Mouse (Mus musculus) gastrocnemius, postnatal 14 days (tissue): ENCODE data around the gene Hist2h2aa2. TPM values are rescaled to one million over a fixed set of nuclear protein-coding genes. Genes with fewer than 3 reads are reported as not detected.
"Not testable (repeated sequence)": the region's sequence is repeated elsewhere in the genome, so short reads cannot be mapped to it uniquely, and the experiment has no call there.

Experiments
- DNase-seq: peaks from one replicate; pipeline ENCODE4 v3.0.0; 2021; ENCODE audit warnings: mixed read lengths
- intact Hi-C: fragments of 180-260 bp; cut with DNase I; formaldehyde crosslinking; loops from one replicate; pipeline ENCODE4 v1.15.1; 2025; ENCODE audit warnings: low total_unique reads
- long read RNA-seq, 2 experiments: library from polyadenylated mRNA; stranded (forward); transcript quantifications; one replicate each; pipeline ENCODE4 v2.0.0; 2021
- total RNA-seq, 2 experiments: library from RNA; stranded (reverse); gene quantifications; 2 replicates each; pipeline ENCODE4 v1.2.3; 2021

Gene Hist2h2aa2
- total RNA-seq = 100 to 1,000 TPM; 353 to 418 TPM
- long read RNA-seq, experiment 1, transcript Hist2h2aa2-201 (1 exons, 528 nt) = major isoform, 38 of 38 reads
- long read RNA-seq, experiment 1, partial matches to known transcripts = 0 of 38 reads
- long read RNA-seq, experiment 1, other reads (novel, unspliced or antisense) = 0 of 38 reads
- long read RNA-seq, experiment 2, transcript Hist2h2aa2-201 (1 exons, 528 nt) = major isoform, 39 of 39 reads
- long read RNA-seq, experiment 2, partial matches to known transcripts = 0 of 39 reads
- long read RNA-seq, experiment 2, other reads (novel, unspliced or antisense) = 0 of 39 reads

DNA sequence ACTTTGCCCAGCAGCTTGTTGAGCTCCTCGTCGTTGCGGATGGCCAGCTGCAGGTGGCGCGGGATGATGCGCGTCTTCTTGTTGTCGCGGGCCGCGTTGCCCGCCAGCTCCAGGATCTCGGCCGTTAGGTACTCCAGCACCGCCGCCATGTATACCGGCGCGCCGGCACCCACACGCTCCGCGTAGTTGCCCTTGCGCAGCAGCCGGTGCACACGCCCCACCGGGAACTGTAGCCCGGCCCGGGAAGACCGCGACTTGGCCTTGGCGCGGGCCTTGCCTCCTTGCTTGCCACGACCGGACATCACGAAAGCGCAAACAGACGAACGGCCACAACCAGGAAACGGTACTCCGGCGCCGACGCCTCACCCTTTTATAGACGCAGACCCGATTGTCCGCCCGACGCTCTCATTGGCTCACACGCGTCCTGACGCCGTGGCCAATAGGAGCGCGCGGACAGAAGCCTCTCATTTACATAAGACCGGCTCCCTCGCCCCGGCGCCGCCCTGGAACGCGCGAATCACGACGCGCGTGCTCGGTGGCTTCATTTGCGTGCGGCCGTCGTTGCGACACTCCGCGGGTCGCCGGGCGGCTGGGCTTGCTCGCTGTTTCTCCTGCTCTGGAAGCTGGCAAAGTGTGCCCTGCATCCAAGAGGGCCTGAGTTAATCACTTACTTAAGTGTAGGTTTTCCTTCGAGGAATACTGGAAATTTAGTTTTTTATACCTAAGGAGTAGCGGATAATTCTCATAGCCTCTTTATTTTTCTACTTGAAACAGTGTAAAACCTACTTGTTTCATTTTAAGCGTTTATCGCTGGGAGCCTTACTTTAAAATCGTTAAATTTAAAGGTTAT is at the start of gene Hist2h2aa2:
TSS of gene Hist2h2aa2 (minus strand) at position 328 of the 850 bp plus-strand sequence.
- DNase-seq = peak; percentile 93
- intact Hi-C loops = loop anchor here (10.0 kb wide), 1 partner anchor 165 kb away; no protein-coding TSS in a partner anchor

DNA sequence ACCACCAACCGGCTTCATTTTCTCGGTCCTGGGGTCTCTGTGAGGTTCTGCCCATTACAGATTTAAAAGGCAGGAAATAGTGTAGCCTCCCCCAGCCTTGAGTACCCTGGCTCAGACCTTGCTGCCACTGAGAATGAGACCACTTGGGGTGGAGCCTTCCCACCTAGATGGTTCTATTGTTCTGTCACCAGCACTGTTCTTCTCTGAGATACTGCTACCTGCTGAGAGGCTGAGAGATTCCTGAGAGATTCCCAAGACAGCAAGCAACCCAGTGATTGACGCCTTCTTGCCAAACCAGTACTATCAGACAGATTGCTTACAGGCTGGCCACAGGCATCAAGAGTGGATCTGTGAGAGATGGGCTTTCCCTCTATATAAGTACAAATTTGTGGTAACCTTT is 49.1 kb upstream of the Hist2h2aa2 start:
- intact Hi-C loops = no loop called here
- no peak for DNase-seq

DNA sequence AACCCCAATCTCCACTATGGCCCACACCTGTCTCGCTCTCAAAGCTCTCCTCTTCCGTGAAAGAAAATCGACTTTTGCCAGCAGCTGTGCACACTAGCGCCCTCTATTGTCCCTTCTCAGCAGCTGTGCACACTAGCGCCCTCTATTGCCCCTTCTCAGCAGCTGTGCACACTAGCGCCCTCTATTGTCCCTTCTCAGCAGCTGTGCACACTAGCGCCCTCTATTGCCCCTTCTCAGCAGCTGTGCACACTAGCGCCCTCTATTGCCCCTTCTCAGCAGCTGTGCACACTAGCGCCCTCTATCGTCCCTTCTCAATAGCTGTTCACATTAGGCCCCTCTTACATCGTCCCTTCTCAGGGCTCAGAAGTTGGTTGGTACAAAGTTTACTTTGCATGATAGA is 47.3 kb upstream of the Hist2h2aa2 start:
- DNase-seq, intact Hi-C loops: not testable (repeated sequence)

DNA sequence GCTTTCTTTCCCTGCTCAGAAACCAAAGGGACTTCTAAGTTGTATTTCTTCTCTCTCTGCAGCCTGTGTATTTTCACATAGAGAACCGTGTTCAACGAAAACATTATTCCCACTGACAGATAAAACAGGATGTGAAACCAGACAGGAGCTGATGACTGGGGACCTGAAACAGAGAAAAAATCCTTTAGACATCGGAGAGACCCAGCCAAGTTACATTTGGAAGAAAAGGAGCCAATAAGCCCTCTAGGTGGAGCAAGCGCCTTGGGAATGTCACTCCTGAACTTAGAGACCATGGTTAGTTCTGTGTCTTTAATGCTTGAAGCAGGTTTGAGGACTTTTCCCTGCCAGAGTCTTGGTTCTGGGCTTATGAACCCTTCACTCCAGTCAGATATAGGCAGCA is 44.4 kb upstream of the Hist2h2aa2 start:
- no peak for DNase-seq
- intact Hi-C loops = loop anchor here (5.0 kb wide), 1 partner anchor 158 kb away; no protein-coding TSS in a partner anchor

DNA sequence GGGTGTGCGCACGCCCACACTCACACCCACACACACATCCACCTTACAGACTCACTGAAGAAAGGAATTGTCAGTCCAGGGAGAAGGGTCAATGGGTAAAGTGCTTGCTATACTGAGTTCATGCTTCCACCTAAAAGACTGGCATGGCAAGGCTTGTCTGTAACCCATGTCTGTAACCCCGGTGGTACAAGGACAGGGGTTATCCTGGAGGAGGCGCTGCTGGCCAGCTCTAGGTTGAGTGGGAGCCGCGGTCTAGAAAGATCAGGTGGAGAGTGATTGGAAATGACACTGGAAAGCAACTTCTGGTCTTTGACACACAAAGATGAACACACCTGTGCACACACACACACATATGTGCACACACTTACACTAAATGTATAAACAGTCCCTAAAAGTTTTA is 40.6 kb upstream of the Hist2h2aa2 start:
- DNase-seq = no peak
- intact Hi-C loops = loop anchor here (5.0 kb wide), 1 partner anchor 162 kb away; no protein-coding TSS in a partner anchor

DNA sequence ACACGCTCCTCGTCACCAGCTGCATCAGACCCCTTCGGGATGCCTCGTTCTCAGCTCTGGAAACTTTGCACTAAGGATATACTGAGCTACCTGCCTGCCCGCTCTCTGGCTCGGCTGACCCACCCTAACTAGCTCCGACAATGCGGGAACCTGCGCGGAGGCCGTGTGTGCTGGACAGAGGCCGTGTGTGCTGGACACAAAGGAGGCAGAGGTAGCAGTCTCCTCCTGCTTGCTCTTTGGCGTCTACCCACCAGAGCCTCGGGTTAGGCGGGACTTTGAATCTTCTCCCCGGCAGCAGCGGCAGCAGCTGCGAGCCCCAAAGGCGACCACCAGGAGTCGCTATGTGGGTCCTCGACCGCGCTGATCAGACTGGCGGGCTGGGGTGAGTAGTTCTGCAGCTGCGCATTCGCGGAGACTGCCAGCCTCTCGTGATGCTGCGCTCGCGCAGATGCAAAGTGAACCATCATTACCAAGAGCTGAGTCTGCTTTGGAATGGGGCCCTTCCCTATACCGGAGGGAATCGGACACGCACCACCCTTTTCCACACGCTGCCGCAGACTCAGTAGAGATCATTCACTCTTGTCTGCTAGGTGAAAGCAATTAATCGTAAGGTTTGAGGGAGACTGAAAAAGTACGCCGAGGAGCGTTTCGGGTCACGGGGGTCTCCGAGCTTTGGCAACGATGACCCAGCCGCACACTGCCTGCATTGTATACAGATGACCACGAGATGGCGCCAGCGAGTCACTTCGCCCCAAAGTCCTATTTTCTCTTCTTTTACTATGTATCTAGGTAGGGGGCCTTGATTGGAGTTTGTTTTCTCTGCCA is 37.9 kb upstream of the Hist2h2aa2 start:
- peak; percentile 93 for DNase-seq
- intact Hi-C loops = no loop called here

DNA sequence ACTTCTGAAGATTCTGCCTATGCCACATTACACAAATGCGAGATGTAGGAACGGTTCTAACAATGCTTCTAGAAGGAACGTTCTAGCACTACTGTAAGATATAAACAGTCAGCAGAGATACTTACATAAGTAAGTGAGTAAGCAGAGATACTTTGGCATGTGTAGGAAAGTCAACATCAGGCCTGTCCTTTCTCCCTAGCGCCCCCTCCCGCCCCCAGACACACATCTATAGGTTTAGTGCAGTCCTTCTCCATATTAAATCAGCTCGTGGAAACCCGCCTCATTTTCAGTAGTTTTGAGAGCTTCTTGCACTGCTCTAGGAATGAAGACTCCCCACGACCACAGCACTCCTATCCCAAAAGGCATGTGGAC is 37.3 kb upstream of the Hist2h2aa2 start:
- DNase-seq = peak; percentile 12
- intact Hi-C loops = no loop called here

DNA sequence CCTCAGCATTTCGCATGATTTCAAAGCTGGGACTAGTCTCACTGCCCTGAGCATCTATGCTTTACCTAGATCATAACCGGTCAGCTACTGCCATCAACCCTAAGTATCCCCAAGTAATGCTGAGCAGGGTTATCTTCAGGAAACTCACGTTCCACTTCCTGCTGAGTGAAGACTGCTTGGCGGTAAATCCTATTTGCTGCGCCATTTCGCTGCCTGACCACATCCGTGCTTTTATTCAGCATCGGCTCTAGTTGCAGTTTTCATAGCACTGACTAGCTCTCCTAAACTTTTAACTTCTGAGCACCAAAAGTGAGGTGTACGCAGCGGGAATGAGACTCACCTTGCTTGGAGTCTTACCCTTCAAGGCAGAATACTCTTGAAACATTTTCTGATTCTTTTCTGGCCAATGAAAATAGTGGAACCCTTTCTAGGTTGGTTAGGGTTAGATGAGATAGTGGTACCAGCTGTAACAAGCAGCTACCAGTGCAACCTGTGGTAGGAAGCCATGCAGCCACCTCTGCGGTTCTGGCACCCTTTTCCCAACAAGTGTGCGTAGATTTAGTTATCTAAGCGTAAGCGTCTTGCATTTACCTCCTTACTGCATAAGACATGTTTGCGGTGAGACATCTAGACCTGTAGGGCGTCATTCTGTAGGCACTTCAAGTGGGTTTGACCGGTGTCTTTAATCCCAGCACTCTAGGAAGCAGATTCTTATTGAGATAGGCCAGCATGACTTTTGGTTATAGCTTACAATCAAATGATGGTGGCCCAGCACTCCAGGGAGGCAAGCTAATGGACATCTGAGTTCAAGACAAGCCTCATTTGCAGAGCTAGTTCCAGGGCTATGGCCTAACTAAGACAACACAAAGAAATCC is 33.8 kb upstream of the Hist2h2aa2 start:
- intact Hi-C loops = no loop called here
- DNase-seq = no peak

DNA sequence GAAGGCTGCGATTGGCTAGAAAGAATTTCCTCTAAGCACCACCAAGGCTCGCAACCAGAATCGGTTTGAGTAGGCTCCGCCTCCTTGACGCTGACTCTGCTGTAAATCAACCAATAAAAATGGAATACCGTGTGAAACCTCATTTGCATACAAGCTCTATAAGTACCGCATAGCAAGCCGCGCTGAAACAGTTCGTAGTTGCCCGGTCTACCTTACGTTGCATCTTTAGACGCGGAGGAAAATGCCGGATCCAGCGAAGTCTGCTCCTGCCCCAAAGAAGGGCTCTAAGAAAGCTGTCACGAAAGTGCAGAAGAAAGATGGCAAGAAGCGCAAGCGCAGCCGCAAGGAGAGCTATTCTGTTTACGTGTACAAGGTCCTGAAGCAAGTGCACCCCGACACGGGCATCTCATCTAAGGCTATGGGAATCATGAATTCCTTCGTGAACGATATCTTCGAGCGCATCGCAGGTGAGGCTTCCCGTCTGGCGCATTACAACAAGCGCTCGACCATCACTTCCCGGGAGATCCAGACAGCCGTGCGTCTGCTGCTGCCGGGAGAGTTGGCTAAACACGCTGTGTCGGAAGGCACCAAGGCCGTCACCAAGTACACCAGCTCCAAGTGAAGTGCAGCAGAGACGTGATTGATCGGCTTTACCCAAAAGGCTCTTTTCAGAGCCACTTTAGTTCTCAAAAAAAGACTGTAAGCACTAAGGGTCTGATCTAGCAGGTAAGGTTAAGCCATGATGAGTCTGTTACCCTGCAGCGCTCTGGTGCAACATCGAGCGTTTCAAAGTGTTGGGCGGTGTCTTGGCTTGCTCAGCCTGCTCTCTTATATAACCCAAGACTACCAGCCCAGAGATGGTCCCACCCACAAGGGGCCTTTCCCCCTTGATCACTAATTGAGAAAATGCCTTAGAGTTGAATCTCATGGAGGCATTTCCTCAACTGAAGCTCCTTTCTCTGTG is 29.7 kb upstream of the Hist2h2aa2 start, which contains the start of gene Hist2h2bb:
TSS of gene Hist2h2bb (plus strand) at position 242 of the 964 bp plus-strand sequence.
- intact Hi-C loops = no loop called here

DNA sequence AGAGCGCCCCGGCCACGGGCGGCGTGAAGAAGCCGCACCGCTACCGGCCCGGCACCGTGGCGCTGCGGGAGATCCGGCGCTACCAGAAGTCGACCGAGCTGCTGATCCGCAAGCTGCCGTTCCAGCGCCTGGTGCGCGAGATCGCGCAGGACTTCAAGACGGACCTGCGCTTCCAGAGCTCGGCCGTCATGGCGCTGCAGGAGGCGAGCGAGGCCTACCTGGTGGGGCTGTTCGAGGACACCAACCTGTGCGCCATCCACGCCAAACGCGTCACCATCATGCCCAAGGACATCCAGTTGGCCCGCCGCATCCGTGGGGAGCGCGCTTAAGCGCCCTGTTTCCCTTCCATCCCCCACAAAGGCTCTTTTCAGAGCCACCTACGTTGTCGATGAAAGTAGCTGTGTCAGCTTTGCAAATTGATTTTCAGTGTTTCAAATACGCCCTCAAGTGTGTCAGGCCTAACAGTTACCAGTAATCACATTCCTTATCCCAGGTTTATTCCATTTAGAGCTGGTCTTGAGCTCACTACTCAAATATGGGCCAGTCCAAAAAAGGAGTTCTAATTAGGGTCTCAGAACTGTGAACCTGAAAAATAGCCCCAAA is 28.8 kb upstream of the Hist2h2aa2 start:
- intact Hi-C loops, DNase-seq: not testable (repeated sequence)

More for the DNA sequence above, 29.7 kb upstream of the Hist2h2aa2 start, which contains the start of gene Hist2h2bb:
- DNase-seq = peak; percentile 84

DNA sequence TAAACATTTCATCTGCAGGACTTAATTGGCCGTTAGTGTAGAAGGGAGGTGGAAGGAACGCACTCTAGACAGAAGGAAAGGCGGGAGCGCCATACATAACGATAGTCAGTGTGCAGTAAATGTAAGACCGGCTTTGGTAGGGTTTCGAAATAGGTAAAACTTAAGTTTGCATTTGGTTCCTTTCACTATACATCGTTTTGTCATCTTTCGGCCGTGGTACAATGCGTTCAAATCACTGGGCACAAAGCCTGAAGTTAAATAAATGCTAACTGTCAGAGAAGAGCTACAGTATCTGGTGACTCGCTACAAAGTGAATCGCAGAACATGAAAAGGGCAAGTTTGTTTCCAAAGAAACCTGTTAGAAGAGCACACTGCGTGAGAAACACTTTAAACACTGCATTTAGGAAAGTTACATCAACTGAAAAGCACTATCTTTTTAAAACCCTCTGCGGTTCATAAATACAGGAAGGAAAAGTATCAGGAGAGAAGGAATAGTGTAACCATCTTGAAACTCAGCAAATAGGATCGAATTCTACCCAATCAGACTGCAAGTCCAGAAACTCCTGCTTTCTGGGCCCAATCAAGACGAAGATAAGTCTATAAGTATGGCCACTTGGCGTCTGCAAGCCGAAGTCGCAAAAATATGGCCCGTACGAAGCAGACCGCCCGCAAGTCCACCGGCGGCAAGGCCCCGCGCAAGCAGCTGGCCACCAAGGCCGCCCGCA is 28.1 kb upstream of the Hist2h2aa2 start, which contains the start of gene Hist2h3b:
TSS of gene Hist2h3b (plus strand) at position 604 of the 725 bp plus-strand sequence.
- intact Hi-C loops = no loop called here
- peak; percentile 71 for DNase-seq

DNA sequence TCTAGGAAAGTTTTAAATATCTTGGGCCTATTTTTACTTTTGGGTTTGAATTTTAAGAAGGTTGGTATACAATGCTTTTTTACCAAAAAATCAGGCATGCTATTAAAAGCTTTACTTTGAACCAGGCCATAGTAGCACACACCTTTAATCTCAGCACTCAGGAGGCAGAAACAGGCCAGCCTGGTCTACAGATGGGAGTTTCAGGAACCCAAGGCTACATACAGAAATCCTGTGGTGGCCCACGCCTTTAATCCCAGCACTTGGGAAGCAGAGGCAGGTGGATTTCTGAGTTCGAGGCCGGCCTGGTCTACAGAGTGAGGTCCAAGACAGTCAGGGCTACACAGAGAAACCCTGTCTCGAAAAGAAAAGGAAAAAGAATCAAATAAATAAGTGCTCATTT is 27.5 kb upstream of the Hist2h2aa2 start:
- no peak for DNase-seq
- intact Hi-C loops = no loop called here

DNA sequence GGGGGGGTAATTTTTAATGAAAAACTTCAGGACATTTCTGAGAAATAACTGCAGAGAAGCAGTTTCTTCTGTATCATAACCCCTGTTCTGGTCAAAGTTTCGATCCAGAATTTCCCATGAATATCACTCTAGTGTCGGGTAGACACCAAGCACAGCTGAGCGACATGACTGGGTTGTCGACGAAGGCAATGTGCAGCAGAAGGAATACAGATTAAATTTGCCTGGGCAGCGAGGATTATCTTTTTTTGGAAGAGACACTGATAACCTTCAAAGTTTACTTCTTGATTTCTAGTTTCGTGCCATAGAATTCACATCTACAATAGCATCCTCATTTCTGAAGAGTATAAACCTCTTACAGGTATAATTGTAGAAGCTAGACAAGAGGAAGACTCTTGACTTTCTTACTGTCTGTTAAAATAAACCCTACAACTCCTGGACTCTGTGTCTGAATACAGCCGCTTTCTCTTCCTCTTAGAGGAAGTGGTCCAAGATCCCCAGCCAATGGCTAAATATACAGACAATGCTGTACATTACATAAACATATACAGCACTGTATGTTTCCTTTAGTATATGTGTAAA is 26.1 kb upstream of the Hist2h2aa2 start:
- intact Hi-C loops = no loop called here
- DNase-seq = no peak

DNA sequence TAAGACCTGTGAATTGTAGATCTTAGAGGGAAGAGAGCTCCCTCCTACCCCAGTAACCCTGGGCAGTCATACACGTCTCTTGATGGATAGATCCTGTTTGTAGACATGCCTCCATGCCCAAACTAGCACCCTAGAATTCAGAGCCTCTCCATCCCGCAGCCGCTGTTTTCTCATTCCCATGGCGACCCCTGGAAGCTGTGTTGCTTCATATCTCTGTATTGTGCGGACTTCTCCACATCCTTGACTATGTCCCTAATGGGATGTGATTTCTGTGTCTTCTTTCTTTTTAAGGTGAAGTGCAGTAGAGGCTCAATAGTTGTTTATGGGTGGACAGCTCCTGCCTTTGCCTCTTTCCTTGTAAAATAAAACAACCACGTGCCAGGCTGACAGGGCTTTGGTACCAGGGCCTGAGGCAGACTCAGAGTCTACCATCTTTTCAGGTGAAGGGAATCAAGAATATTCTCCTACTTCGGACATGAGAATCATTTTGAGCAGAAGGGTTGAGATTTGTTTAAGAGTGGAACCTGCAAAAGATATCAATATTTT is 24.4 kb upstream of the Hist2h2aa2 start:
- intact Hi-C loops = no loop called here
- no peak for DNase-seq

DNA sequence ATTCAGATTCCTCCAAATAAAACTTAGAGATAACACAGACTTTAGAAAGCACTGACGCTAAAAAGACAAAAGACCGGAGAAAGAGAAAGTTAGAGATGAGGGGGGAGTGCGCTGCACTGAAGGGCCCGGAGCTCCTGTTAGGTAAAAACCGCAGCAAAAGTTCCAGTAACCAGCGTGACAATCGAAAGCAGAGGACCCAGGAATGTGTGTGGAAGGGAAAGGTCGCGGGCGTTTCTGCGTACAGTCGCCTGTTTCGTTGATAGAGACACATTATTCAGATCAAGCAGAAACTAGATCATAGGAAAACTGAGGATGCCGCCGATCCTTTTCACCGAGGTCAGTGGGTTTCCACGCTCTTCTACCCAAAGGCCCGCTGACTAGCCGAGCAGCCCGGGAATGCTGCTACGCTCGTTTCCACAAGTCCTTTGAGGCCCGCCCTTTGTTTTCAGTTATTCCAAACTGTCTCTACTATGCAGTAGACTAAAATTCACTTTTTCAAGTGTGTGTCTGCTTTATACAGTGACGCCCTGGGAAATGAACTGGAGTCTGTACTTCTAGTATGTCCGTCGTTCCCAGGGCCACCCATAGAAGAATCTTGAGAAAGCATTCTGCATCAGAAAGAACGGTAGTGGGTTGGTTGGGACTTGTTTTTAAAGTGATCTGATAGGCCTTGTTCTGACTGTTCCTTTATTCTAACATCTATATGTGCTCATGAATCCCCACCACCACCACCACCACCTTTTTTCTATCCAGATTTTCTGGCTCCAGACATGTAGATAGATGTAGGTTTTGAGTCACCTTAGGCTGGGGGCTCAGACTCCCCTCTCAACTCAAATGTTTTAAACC is 23.7 kb upstream of the Hist2h2aa2 start:
- peak; percentile 25 for DNase-seq

More for the DNA sequence above, 23.7 kb upstream of the Hist2h2aa2 start:
- intact Hi-C loops = no loop called here
